Mouse (Mus musculus) ES-E14 (cell line): ENCODE measurements around the gene Alkbh2. TPM values are rescaled to one million over a fixed set of nuclear protein-coding genes. Genes with fewer than 3 reads are reported as not detected.

Experiments
- DNase-seq: peaks from one replicate; pipeline ENCODE4 v3.0.0-alpha.2; 2013; ENCODE audit warnings: low read depth, low spot score
- H3K27ac ChIP-seq: 2 replicates; pipeline ENCODE4 v1.5.1; 2012; ENCODE audit warnings: low read depth, mild to moderate bottlenecking, low read length, moderate library complexity, mixed read lengths; ENCODE audit not compliant: poor library complexity, insufficient read depth, severe bottlenecking
- H3K36me3 ChIP-seq: 2 replicates; pipeline ENCODE4 v1.6.1; 2012; ENCODE audit warnings: mild to moderate bottlenecking, low read length, moderate library complexity, mixed read lengths; ENCODE audit not compliant: control insufficient read depth, poor library complexity, insufficient read depth, severe bottlenecking
- H3K4me1 ChIP-seq, 2 experiments: fragments of 150-350 bp in 1 of 2; sonication (generic) in 1 of 2; 2 replicates each; pipeline ENCODE4 v1.6.1; 2012; ENCODE audit warnings: low read length in 2 of 2, mild to moderate bottlenecking in 1 of 2, mixed read lengths in 1 of 2; ENCODE audit not compliant: control insufficient read depth in 2 of 2, insufficient read depth in 2 of 2, poor library complexity in 1 of 2
- H3K4me3 ChIP-seq, 2 experiments: fragments of 150-350 bp in 1 of 2; sonication (generic) in 1 of 2; 2 replicates each; pipeline ENCODE4 v1.5.1; 2012; ENCODE audit warnings: low read length in 2 of 2, low read depth in 1 of 2, mild to moderate bottlenecking in 1 of 2, mixed read lengths in 1 of 2; ENCODE audit not compliant: insufficient read depth in 1 of 2, poor library complexity in 1 of 2, severe bottlenecking in 1 of 2
- H3K9ac ChIP-seq: 2 replicates; pipeline ENCODE4 v1.6.1; 2012; ENCODE audit warnings: low read depth, mild to moderate bottlenecking, low read length, mixed read lengths; ENCODE audit not compliant: poor library complexity, insufficient read depth, severe bottlenecking
- H3K9me3 ChIP-seq: fragments of 150-350 bp; sonication (generic); 2 replicates; pipeline ENCODE4 v1.6.1; 2012; ENCODE audit warnings: low read depth, mild to moderate bottlenecking, low read length; ENCODE audit not compliant: control insufficient read depth, insufficient read depth
- CHD2 ChIP-seq: IDR thresholded peaks from 2 replicates; pipeline ENCODE4 v1.6.1; 2014; ENCODE audit warnings: mild to moderate bottlenecking, low read depth, low read length, inconsistent platforms
- HCFC1 ChIP-seq: IDR thresholded peaks from 2 replicates; pipeline ENCODE4 v1.6.1; 2012; ENCODE audit warnings: low read length, inconsistent platforms, borderline replicate concordance; ENCODE audit not compliant: insufficient read depth
- MAFK ChIP-seq: IDR thresholded peaks from 2 replicates; pipeline ENCODE4 v1.6.1; 2014; ENCODE audit warnings: mild to moderate bottlenecking, low read depth, low read length, inconsistent platforms; ENCODE audit not compliant: insufficient read depth
- ZC3H11A ChIP-seq: IDR thresholded peaks from 2 replicates; pipeline ENCODE4 v1.6.1; 2012; ENCODE audit warnings: low read depth, mild to moderate bottlenecking, inconsistent platforms, low read length, borderline replicate concordance
- ZNF384 ChIP-seq: IDR thresholded peaks from 2 replicates; pipeline ENCODE4 v1.6.1; 2012; ENCODE audit warnings: low read depth, low read length, inconsistent platforms
- in situ Hi-C, 2 experiments: fragments of 600-800 bp; cut with MboI; formaldehyde crosslinking; loops; one replicate each; pipeline ENCODE4 v1.15.1; 2025; ENCODE audit warnings: low sequenced_read_pairs in 2 of 2, inconsistent platforms in 1 of 2; ENCODE audit not compliant: unreplicated experiment in 2 of 2
- total RNA-seq: library from RNA; depleted of rRNA; stranded (reverse); fragments of 300-350 nt; gene quantifications from 2 replicates; pipeline ENCODE4 v1.2.3, GENCODE M21; 2012

Gene Alkbh2
- total RNA-seq, 1 experiment: 26.7 TPM

- no peaks in the 10 kb centered on the region for H3K9me3 ChIP-seq
- in situ Hi-C loops: no loop called here
- no peaks in the 10 kb centered on the region for H3K36me3 ChIP-seq
- TF ChIP-seq CHD2: no peak
- no peak for TF ChIP-seq ZC3H11A
- TF ChIP-seq HCFC1: no peak
- TF ChIP-seq MAFK: no peak
- TF ChIP-seq ZNF384: no peak
- DNase-seq: no peak
- no peak overlapping the region for H3K9ac ChIP-seq
- peaks cover 2 to 5% of the 10 kb centered on the region in 2 experiments; a peak in 2 of 4 replicates for H3K4me1 ChIP-seq
- no peak overlapping the region for H3K27ac ChIP-seq
- H3K4me3 ChIP-seq: no peak overlapping the region
Measured at GRCm38 (mm10) chr5:114163117-114163696, 35.2 kb upstream of the Alkbh2 start.

- Histone ChIP-seq H3K4me3 (no peak overlapping the region), H3K27ac (no peak overlapping the region), H3K36me3 (no peaks in the 10 kb centered on the region), H3K4me1 (peaks cover 2 to 5% of the 10 kb centered on the region in 2 experiments; a peak in 2 of 4 replicates), H3K9ac (no peak overlapping the region), H3K9me3 (no peaks in the 10 kb centered on the region)
- in situ Hi-C loops: no loop called here
- TF ChIP-seq ZC3H11A: no peak
- peak; percentile 48; the same call in 1 of the 2 replicates for TF ChIP-seq MAFK
- 0 out of 2 replicates have a peak, but pooled peaks have one; percentile 49 for TF ChIP-seq CHD2
- no peak for TF ChIP-seq HCFC1
- TF ChIP-seq ZNF384: no peak
- DNase-seq: no peak
Measured at GRCm38 (mm10) chr5:114162106-114162815, 34.2 kb upstream of the Alkbh2 start.

- H3K4me3 ChIP-seq: no peak overlapping the region
- peaks cover 2 to 3% of the 10 kb centered on the region in 2 experiments; a peak in 2 of 4 replicates for H3K4me1 ChIP-seq
- DNase-seq: no peak
- H3K36me3 ChIP-seq: no peaks in the 10 kb centered on the region
- H3K9ac ChIP-seq: no peak overlapping the region
- in situ Hi-C loops: no loop called here
- H3K27ac ChIP-seq: no peak overlapping the region
- TF ChIP-seq HCFC1 (no peak), ZC3H11A (no peak), CHD2 (no peak), MAFK (no peak), ZNF384 (no peak)
- no peaks in the 10 kb centered on the region for H3K9me3 ChIP-seq
Measured at GRCm38 (mm10) chr5:114161424-114161823, 33.4 kb upstream of the Alkbh2 start.

- in situ Hi-C loops: no loop called here
- Histone ChIP-seq H3K9me3 (no peaks in the 10 kb centered on the region), H3K27ac (no peak overlapping the region), H3K36me3 (no peaks in the 10 kb centered on the region), H3K4me3 (no peak overlapping the region), H3K9ac (no peak overlapping the region), H3K4me1 (peaks cover 0 to 5% of the 10 kb centered on the region in 2 experiments; a peak in 2 of 4 replicates)
- TF ChIP-seq HCFC1 (no peak), MAFK (no peak), ZNF384 (no peak), ZC3H11A (no peak), CHD2 (no peak)
- no peak for DNase-seq
Measured at GRCm38 (mm10) chr5:114157236-114157635, 29.2 kb upstream of the Alkbh2 start.
